Mouse (Mus musculus) heart, adult 18-20 months (tissue): ENCODE results near the gene Nnmt. TPM values are rescaled to one million over a fixed set of nuclear protein-coding genes. Genes with fewer than 3 reads are reported as not detected.
A peak's percentile ranks its signal among the peaks of the same experiment; 100 is the strongest.

ENCODE experiments used
- DNase-seq, 2 experiments: peaks; one replicate each; pipeline ENCODE4 v3.0.0; 2021 to 2022; ENCODE audit warnings: mixed read lengths in 1 of 2
- long read RNA-seq, 2 experiments: library from polyadenylated mRNA; stranded (forward); transcript quantifications; one replicate each; pipeline ENCODE4 v2.0.0; 2021
- total RNA-seq, 2 experiments: library from RNA; stranded (reverse); gene quantifications; 2 replicates each; pipeline ENCODE4 v1.2.3; 2021

Gene Nnmt
- 1 to 10 TPM; 4.1 to 6.2 TPM for total RNA-seq
- long read RNA-seq, experiment 1, partial matches to known transcripts = 0 of 3 reads
- long read RNA-seq, experiment 1, other reads (novel, unspliced or antisense) = 0 of 3 reads
- long read RNA-seq, experiment 2, transcript Nnmt-201 (3 exons, 1,043 nt) = major isoform, 5 of 6 reads
- long read RNA-seq, experiment 2, partial matches to known transcripts = 0 of 6 reads
- long read RNA-seq, experiment 2, other reads (novel, unspliced or antisense) = 1 of 6 reads

DNA sequence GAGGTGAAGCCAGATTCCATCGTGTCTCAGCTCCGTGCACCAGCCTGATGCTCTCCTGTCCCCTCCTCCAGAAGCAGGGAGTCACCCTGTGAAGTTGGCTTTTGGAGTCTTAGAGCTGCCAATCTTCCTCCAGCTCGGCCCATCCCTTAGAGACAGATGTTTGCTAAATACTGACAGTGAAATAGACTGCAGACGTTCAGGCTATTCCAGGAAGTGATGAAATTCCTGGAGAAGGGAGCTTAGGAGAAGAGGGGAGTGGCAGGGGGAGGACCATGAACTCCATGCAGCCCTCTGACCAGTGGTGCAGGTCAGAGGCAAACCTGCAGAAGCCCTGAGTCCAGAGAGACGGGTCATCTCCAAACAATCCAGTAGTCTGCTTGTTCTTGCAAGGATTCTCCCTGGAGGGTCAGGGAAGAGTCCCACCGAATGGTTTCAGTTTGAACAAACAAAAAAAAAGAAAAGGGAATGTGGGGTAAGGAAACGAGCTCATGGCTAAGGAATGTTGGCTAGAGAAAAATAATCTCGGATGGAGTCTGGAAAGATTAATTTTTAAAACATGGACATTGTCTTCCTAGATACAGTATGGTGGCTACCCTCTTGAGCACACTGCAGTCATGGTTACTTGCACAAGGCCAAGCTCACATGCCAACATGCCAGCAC is at the start of gene Nnmt:
Gene Nnmt (minus strand): TSS at position 215 of the 660 bp plus-strand sequence.
- peak; percentile 69 to 83 for DNase-seq

DNA sequence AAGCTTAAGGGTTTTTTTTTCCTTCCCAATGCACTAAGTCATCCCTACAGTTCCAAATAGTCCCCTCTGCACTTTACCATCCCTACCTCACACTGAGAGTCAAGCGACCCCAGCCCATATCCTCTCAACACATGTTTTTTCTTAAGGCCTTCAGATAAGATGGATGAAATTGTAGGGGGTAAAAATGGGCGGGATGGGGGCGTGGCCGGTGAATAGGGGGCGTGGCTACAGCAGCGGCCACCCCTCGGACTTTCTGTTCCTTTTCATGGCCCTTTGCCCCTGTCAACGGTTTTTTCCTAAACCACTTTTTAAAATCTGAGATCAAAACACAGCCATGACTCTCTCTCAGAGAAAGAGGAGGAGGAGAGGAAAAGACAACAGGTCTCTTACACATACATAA is 49.8 kb upstream of the Nnmt start:
- no peak for DNase-seq

DNA sequence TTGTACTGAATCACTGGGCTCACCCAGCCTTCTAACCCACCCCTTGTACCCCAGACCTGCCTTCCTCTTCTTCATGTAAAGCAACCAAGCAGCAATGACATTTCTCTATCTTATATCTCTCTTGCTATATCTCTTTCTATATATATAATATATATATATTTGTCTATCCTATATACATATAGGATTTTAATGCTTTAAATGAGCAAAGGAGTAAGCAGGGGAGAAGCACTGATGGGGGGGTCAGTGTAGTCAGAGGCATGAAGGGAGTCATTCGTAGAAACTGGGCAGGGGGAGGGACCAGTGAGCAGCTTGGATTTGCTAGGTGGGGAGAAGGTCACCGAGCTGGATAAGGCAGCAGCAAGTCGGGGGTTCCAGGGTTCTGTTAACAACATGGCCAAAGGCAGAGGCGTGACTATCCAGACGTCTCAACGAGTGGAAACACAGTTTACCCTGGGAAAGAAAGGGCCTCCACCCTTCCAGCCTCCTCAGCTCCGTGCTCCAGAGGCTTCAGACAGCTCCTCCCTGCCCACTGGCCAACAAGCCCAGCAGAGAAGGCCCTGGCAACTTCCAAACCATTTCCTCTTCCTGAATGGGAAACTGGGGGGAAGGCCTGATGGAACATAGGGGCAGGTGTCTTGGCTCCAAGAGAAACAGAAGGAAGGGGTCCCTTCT is 48.6 kb upstream of the Nnmt start:
- DNase-seq = peak in 1 of 2 experiments; percentile 53

DNA sequence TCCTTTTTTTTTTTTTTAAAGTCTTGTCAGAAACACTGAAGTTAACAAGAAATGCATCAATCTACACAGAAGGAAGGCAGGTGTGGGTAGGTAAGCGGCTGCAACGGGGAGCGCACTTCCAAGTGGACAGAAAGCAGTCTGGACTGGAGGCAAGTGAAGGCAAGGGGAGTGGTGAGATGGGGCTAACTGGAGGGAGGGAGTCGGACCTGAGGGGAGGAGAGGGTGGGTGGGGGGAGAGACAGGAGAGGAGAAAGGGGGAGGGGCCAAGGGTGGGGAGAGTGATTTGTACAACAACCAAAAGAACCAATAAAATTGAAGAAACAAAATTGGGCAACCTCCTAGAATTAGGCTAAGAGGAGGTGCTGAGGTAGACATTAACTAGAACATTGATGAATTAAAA is 47.1 kb upstream of the Nnmt start:
- no peak for DNase-seq

DNA sequence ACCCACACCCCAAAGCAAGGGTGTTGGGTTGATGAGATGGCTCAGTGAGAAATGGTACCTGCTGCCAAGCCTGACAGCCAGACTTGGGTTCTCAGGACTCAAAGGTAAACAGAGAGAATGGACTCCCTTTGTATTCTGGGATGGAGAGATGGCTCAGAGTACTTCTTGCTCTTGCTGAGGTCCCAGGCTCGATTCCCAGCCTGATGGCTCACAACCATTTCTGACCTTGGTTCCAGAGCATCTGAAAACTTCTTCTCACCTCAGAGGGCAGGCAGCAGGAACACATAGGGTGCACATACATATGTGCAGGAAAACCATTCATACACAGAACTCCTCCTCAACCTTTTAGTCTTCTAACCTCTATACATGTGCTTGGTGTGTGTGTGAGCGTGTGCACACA is 45.9 kb upstream of the Nnmt start:
- DNase-seq = no peak

DNA sequence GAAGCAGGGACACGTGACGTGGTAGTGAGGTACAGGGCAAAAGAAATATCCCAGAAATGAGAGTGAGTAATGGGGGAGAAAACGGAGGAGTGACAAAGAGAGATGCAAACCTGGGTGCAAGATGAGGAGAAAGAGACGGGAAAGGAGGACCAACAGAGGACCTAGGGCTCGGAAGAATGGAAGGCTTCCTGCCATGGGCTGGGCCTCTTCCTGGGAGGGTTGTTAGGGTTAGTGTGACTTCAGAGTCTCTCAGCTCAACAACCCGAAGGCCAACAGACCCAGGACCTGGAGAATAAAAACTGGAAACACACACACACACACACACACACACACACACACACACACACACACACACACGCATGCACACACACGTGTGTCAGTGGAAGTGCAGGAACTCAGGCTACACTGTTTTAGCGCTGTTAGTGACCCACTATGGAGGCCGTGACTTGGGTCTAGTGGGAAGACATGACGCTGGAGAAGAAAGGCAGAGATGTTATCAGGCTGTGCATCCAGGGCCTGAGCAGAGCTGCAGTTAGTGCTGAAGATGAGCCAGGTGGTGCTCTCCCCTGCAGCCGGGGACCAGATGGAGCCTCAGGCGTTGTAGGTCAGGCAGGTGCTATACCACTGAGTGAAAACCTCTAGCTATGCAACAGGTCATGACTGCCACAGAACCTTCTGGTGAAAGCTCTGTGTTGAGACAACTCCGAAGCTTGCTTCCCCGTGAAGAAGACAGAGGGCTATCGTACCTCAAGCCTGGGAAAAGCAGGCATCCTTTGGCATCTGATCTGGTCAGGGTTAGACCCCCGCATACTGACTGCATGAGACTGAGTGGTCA is 45.1 kb upstream of the Nnmt start:
- peak; percentile 43 to 57 for DNase-seq

DNA sequence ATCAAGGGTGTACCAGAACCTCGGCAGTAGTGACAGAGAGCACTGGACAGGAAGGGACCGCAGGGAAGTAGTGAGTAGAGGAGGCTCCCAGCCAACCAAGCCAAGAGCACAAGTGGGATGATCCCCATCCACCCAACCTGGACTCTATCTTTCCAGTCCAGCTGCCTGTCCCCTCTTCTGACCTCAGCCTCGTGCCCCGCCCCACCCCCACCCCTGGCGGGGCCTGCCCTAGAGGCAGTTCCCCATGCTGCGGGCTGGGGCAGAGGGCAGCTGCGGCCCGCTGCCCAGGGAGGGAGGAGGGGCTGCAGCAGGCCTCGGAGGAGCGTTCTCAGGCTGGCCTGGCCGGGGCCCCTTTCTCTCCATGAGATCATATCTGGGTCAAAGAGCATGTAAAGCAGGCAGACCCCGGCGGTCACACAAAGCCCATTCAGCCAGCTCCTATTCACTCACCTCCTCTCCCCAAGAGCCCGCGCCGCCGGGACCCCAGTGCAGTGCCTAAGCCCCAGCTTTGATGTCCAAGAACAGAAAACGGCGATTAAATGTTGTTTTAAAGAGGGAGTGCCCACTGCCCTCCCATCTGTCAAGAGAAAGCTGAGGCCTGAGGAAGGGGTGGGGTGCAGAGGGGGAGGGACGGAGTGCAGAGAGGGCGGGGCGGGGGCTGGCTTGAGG is 44.3 kb upstream of the Nnmt start:
- DNase-seq = peak; percentile 84 to 87

DNA sequence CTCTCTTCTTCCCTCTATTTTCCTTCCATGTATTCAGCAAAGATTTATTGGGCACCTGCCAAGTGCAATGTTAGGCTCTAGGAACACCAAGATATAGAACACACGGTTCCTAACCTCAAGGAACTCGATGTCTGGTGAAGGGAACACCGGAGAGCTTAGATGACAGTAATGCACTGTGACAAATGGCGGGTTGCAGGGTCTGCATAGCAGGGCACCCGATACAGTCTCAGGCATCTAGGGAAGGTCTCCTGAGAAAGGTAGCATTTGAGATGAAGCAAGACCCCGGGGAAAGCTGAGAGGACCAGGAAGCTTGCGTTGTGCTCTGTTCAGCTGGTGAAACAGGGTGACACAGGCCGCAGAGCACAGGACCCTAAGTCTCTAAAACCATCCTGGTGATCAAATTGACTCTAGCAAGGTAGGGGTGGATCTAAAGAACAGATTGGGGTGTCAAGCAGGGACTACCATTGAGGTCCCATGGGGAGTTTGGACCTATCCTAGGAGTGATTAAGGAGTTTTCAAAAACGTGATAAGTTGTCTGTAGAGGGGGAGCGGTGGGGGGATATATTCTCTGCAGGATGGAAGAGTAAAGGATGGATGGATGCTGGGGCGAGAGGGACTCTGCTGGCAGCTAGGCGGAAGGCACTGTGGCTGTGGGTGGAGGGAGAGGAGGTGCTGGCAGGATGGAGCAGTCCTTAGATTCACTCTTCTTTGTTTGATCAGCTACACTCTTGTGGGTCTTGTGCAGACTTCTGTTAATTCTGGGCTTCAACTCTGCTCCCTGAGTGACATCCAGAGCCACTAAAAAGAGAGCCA is 43.5 kb upstream of the Nnmt start:
- DNase-seq = peak; percentile 39 to 56

DNA sequence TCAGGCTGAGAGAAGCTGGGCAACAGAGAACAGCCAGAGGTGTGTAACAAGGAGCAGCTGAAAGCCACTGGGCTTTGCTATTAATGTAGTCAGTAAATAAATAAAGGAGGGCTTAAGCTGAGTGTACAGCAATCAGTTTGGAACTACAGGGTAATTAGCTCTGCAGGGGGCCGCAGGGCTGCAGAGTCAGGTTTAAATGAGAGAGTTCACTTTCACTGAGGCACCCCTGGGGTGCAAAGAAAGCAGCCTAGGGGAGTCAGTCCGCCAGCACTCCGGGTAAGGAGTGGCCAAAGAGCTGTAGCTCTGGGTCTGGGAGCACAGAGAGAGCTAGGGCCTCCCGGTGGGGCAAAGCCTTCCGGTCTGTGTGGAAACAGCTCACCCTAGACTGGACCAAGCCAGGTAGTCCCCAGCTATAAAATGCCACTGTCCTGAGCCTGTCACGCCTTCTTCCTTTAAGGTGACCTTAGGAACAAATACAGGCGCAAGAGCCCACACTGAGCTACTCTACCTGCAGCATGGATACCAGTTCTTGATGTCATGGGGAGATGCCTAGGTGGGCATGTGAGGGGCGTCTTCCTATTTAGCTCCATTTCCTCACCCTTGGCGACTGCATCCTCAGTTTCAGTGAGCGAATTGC is 42.8 kb upstream of the Nnmt start:
- DNase-seq = peak; percentile 47 to 59

DNA sequence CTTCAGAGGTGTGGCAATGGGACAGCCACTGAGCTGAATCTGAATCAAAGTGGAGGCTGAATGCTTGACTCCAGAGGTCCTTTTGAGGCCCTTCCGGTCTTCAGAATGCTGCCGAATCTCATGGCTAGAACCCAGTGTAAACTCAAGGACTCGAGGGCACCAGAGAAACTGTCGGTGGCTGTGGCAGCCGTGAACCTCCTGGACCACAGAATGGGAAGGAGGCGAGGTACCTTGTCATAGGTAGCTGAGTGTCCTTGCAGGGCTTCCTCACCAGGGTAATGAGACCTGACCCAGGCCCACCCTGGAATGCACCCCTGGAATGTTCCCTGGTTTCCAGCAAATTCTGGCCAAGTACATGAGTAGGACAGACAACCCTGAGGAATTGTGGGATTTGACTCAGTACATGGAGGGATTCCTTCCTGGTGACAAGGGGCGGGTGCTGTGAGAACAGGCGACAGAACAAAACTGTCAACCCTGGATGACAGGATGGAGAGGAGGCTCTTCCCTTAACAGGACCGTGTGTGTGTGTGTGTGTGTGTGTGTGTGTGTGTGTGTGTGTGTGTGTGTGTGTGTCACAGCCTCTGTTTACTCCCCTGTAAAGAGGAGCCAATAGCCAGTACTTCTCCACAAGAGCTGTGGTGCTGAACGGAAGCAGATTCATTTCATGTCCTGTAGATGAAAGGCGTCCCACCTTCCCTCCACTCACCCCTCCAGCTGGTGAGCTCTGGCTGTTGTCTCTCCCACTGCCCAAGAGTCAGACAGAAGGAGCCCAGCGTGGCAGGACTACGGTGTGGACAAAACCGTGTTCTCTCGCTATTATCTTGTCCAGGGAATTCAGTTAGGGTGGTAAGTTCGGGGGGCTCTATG is 42.1 kb upstream of the Nnmt start:
- peak; percentile 54 to 64 for DNase-seq

DNA sequence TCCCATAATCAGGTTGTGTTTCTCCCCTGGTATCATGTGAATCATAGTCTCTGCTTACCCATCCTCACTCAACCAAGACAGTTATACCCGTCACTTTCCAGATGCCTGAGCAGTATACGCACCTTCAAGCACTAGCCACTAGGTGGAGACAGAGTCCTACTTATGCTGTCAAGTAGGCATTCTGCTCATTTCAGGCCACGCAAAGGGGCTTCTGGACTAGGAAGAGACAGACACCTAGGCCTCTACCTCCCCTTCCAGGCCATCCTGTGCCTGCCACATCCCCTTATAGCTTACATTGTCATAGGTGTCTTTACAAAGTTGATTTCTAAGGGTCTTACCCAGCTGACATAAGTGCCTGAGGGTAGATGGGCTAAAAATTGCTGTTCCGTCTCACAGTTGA is 41.3 kb upstream of the Nnmt start:
- DNase-seq = peak; percentile 84 to 91

DNA sequence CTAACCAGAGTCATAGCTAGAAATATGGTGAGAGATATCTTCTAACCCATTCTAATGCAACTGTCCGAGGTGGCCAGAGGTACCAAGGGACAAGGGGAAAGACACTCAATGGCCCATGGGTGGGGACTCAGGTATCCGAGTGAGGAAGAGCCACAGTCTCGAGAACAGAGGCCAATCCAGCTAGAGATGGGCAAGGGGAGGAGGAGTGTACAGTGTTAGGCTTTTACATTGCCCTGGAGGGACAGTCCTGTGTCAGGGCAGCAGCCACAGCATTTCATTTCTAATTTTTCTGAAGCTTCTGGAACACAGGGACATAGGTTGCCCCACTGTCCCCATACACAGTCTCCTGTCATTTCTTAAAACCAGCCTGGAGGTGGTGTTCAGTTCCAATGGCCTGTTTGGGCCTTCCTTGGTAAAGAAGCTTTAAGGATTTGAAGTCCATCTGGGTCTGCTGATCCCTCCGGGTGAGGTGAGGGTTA is 40.7 kb upstream of the Nnmt start:
- DNase-seq = no peak

DNA sequence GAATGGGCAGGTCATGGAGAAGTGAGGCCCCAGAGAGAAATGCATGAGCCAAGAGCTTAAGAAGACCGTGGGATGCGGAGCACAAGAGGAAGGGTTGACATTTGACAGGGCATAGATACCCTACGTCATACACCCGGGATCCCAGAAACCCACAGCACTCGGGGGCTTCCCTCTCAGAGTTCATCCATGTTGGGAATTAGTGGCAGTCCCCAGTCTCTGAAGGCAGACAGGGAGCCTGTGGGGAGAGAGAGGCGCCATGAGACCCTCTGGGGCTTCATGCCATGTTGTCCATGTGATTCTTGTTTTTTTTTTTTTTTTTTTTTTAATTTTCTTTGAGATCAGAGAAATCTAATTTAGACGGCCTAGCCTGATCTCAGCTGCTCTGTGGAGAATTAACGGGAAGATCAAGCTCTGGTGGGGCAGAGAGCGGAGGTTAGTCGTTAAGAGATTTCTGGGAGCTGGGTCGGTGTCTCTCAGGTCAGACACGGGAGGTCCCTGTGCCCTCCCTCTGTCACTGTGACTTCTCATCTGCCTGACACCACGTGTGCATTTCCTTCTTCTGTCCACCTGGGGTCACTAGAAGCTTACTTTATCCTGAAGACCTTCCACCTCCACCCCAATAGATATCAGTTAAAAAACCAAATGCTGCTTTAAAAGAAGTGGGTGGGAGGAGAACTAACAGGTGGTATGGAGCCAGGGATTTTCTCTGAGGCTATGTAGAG is 40.1 kb upstream of the Nnmt start:
- peak; percentile 66 to 78 for DNase-seq

DNA sequence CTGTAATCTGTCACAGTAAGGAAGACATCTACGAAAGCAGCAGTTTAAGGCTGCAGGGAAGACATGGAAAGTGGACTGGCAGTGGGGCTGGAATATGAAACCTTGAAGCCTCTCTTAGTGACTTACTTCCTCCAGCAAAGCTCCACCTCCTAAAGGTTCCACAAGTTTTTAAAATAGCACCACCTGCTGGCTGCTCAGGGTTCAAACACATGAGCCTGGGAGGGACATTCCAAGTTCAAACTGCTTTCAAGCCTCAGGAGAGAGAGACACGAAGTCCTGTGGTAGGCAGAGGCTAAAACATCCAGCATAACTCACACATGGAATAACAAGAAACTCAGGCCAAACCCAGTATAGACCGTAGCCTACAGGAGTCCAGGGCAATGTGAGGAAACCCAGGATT is 39.4 kb upstream of the Nnmt start:
- peak in 1 of 2 experiments; percentile 17 for DNase-seq

DNA sequence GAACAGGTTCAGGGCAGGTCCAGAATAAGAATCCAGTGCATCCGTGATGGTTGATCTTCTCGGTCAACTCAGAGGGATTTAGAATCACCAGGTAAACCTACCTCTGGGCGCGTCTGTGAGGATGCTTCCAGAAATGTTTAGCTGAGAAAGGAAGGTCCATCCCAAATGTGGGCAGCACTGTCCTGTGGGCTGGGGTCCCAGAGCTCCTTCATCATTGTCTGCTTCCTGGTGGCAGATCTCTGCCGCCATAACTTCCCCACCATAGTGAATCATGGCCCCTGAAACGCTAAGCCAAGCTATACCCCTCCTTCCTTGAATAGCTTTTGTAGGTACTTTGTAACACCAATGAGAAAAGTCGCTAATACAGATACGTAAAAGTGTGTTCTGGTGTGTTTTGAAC is 36.7 kb upstream of the Nnmt start:
- no peak for DNase-seq

DNA sequence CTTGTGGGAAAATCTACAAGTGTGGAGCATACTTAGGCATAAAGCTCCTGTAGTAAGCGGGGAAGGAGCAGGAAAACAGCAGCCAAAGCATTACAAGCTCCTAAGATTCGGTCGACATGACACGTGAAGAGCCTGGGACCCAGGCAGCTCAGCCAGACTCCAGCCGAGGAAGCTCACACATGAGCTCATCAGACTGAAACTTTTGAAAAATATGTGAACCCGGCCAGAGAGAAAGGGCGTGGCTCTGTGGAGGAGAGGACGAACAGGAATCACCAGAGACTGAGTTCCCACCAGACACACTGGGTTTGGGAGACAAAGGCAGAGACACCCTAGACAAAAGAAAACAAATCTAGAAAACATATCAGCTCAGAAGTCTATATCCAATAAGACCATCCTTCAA is 35.9 kb upstream of the Nnmt start:
- DNase-seq = peak; percentile 1 to 3

DNA sequence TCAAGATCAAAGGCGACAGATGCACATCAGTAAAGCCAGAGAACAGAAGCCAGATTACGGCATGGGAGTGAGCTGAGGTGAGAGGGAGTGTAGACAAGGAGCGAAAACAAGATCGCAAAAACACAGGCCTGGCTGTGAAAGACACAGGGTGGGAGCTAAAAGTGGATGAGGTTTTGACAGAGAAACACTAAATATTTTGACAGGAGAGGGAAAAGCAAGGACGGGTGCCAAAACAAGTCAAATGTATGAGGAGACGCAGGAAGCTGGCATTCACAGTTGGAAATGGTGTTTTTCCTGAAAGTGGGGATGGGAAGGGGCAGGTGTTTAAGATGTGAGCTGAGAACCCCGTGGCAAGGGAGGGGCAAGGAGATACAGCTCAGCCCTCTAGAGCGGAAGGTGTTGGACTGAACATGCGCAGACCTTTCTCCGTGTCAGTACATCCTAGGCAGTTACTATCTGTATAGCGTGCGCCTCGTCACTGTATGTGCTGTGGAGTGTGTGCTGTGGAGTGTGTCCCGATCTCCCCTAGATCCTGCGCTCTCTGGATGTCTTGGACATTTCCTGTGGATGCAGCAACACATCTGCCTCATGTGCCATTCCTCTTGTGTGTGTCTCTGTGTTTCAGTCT is 33.3 kb upstream of the Nnmt start:
- peak in 1 of 2 experiments; percentile 3 for DNase-seq

DNA sequence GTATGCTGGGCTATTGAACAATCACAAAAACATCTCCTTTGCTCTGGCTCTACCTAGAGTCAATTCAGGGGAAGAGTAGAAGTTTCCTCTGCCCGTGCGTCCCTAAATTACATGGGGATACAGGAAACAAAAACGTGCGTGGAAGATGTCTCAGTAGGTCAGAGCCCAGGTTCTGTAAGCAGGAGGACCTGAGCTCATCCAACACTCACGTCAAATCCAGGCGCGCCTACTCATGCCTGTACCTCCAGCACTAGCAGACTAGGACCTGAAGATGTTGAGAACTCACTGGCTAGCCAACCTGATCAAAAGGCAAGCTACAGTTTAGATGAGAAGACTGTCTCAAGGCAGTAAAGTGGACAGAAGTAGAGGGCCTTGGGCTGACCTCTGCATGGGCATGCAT is 32.2 kb upstream of the Nnmt start:
- peak in 1 of 2 experiments; percentile 0 for DNase-seq
